Mouse (Mus musculus) embryo, embryonic 11.5 days (tissue): ENCODE data around the gene Msl2.

Source experiments
- DNase-seq: peaks from one replicate; pipeline ENCODE4 v3.0.0-alpha.2; 2012; ENCODE audit warnings: low read depth, low spot score

Gene Msl2

GRCm38 (mm10) chr9:101074332-101075021 lies 576 bp downstream of the Msl2 start:
- peak; percentile 51 for DNase-seq

DNA sequence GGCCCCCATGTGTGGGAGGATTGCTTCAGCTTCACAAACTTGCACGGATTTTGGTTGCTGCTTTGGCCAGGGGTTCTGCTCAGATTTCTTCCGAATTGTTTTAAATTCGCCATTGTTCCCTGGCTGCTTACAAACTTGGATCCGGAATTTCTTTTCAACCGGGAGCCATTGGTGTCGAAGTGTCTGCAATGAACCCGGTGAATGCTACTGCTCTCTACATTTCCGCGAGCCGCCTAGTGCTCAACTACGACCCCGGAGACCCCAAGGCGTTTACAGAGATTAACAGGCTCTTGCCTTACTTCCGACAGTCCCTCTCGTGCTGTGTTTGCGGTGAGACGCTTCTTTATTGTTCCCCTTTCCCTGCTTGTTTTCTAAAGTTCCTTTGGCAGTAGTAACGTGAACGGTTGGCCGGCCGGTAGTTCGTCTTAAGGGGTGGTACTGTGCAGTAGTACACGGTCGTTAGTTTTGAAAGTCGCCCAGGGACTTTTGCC lies 1.2 kb downstream of the Msl2 start:
- no peak for DNase-seq

DNA sequence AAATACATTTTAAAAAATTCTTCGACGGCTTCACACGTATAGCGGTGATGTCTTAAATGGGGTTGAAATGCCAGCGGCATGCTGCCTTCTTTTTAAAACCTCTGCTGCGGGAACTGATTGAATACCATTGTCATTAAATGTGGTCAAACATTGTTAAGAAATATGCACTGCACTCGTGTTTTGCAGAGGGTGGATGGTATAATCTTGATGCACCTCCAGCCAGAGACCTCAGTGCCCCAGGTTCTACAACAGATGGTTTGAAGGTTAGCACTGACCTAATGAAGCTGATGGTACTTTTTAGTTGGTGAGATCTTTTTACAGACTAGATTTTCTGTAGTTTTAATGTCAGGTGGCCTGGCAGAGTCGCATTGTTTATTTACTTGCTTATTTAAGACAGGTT lies 1.8 kb downstream of the Msl2 start:
- DNase-seq = no peak

DNA sequence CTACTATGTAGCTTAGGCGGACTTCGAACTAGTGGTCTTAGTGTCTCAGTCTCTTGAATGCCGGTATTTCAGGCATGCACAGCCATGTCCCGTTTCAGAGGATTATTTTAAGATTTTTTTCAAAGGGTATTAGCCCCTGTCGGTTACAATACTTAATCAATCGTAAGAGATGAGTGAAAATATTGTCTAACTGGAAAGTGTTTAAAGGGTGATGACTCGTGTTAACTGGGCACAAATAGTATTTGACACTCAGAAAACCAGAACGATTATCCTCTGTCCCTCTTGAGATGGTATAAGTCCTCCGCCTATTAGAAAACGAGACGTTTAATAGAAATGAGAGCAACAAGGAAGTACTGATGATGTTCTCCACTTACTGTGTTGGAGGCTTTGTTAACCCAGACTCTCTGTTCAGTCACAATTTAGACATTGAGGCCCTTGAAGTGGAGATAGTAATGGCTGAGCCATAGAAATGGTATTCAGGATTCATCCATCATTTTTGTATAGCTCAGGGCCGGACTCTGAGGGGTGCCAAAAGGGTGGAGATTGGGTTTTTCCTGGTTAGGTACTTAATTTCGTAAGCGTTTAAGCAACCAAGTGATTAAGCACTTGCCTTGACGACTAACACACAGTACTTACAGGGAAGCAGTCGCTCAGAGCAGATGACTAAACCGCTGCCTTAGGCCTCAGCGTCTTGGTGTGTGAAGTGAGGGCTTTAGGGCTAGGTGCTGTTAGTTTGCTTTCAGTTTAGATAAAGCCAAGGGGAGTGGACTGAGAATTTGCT lies 2.4 kb downstream of the Msl2 start:
- DNase-seq = no peak

DNA sequence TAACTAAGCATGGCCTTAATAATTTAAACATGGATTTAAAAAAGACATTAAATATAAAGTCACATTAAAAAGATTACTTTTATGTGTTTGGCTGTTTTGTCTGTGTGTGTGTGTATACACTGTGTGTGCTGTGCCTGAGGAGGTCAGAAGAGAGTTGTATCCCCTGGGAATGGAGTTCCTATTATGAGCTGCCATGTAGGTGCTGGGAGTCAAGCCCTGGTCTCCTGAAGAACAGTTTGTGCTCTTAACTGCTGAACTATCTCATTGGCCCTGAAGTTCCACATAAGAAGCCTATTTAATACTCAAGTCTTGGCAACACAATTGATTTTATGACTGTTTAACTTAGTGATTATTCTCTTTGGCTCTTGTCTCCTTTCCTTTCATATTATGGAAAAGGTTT lies 3.6 kb downstream of the Msl2 start:
- no peak for DNase-seq

- no peak for DNase-seq
Measured at GRCm38 (mm10) chr9:101078579-101078978, 4.7 kb downstream of the Msl2 start.

DNA sequence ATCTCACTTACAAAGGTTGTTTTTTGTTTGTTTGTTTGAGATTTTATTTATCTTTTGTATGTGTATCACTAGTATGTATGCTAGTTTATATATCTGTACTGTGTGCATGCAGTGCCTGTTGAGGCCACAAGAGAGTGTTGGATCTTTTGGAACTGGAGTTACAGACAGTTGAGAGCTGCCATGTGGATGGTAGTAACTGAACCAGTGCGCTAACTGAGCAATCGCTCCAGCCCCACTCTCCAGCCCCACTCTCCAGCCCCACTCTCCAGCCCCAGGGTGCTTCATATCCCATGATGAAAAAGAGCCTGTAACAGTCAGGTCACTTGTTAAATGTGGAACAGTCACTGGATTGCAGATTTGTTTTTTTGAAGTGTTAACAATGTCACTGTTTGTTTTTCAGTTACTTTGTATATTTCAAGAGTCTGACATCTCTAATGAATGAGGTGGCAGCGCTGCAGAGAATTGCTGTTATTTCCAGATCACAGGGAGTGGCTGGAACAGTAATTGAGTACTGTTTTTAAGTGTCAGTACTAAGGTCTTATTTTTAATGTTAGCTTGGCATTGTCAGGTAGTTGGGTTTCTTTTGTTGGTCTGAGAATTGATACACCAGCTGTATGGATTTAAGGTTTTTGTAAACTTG lies 6.3 kb downstream of the Msl2 start:
- no peak for DNase-seq

GRCm38 (mm10) chr9:101083728-101084127 lies 9.8 kb downstream of the Msl2 start:
- DNase-seq = no peak

GRCm38 (mm10) chr9:101095425-101095824 lies 21.5 kb downstream of the Msl2 start:
- DNase-seq = no peak

DNA sequence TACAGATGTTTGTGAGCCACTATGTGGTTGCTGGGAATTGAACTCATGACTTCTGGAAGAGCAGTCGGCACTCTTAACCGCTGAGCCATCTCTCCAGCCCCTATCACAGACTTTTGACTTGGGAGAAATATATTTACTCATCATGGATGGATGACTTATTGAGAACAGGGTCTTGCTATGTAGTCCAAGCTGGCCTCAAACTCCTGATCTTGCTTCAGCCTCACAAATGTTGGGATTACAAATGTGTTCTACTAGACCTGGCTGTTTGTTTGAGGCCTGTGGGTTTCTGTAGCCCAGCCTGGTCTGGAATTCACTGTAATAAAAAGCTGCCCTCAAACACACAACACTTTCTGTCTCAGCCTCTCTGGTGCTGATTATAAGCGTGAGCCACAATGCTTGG lies 22.6 kb downstream of the Msl2 start:
- DNase-seq = no peak

- DNase-seq = no peak
Measured at GRCm38 (mm10) chr9:101097542-101097941, 23.6 kb downstream of the Msl2 start.

DNA sequence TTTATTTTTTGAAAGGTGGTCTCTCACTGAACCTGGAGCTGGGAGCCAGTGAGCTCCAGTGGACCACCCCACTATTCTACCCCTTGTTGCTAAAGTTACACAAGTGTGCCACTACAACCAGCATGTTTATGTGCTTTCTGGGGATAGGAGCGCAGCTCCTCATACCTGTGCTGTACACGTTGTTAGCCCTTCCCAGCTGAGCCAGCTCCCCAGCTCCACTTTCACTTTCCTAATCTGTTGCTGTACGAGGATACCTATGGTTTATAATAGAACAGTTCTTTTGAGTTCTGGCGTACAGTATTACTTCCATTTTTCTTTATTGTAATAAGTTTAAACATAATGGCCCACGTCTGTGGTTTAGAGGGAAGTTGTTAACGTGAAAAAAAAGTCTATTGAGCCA lies 25.5 kb downstream of the Msl2 start:
- no peak for DNase-seq

DNA sequence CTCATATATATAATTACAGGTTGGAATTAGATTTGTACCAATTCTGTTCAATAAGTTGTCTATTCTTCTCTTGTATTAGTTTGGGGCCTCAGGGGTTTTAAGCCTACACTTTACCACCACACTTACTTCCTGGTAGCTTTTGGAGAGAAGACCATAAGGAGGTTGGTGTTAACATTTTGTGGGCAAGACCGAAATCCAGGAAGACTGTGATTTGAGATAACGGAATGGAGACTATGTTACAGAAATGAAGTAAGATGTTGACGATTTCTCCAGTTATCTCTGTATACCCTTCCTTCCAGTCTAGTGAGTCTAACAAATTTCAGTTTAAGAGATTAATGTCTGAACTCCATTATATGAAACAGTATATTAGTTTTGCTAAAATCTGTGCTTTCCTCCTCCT lies 26.3 kb downstream of the Msl2 start:
- no peak for DNase-seq

DNA sequence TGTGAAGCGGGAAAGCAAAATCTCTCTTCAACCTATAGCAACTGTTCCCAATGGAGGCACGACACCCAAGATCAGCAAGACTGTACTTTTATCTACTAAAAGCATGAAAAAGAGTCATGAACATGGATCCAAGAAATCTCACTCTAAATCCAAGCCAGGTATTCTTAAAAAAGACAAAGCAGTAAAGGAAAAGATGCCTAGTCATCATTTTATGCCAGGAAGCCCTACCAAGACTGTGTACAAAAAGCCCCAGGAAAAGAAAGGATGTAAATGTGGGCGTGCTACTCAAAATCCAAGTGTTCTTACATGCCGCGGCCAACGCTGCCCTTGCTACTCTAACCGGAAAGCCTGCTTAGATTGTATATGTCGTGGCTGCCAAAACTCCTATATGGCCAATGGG lies 27.6 kb downstream of the Msl2 start:
- no peak for DNase-seq

- DNase-seq = no peak
Measured at GRCm38 (mm10) chr9:101102288-101102687, 28.4 kb downstream of the Msl2 start.

- DNase-seq = no peak
Measured at GRCm38 (mm10) chr9:101104931-101105330, 31.0 kb downstream of the Msl2 start.

DNA sequence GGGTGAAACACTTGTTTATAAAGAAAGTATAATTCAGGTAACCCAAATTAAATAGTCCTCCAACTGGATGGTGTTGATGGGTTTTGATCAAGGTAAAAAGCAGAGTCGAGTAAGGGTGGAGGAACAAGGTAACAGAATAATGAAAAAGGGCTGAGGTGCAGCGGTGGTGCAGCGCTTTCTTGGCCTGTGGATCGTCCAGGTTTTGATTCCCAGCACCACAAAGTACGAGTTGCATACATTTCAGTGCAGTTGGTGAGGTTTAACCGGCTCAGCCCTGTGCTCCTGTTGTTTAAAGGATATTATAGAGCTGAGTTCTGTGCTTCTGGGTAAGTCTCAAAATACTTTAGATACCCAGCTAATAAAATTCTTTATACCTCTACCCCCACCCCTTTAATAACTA lies 31.8 kb downstream of the Msl2 start:
- no peak for DNase-seq

DNA sequence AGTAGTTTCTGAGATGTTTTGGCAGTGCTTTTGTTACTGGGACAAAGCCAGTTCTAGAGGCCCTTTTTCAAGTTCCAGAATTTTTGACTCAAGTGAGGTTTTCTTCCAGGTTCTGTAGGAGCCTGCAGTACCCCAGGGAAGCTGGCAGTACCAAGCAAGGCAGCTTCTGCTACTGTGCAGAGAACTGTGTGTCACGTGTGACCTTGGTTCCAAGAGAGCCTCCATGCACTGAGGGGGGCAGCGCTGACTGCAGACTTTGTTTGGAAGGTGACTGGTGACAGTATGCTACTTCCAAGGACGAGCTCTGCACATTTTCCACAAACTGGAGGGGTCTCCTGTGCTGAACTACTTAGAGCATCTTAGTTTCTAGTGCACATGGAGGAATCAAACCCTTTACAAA lies 33.5 kb downstream of the Msl2 start:
- no peak for DNase-seq

DNA sequence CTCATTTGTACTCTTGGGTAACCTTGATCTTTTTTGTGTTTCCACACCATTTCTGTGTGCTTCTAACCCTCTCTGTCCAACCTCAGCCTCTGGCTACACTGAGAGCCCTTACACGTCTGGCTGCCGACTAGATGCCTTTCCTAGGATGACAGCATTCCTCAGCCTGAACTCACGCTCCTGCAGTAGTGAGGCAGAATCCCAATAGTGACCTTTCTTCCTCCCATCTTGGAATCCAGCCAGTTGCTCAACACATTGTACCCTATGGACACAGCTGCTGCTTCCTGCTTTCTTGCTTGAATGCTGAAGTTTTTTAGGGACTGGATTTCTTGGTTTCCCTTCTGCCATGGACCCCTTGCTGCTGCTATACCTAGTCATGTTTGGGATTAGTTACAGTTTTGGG lies 36.1 kb downstream of the Msl2 start:
- DNase-seq = peak; percentile 11

DNA sequence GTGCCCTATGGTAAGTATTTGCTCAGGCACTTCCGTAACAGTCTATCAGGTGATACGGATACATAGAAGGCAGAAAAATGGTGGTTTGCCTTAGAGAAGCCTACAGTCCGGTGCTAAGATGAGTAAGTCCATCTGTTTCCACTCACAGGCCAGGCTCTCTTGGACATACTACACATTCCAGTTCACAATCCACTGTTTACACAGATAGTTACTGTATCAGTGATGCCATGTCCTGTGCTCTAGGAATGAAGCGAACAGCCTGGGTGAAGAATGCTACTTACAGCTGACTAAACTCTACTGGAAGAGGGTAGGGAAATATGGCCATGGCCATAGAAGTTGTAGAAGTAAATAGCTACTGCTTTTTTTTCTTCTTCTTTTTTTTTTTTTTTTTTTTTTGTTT lies 39.4 kb downstream of the Msl2 start:
- no peak for DNase-seq

GRCm38 (mm10) chr9:101114182-101114884 lies 40.4 kb downstream of the Msl2 start:
- no peak for DNase-seq

DNA sequence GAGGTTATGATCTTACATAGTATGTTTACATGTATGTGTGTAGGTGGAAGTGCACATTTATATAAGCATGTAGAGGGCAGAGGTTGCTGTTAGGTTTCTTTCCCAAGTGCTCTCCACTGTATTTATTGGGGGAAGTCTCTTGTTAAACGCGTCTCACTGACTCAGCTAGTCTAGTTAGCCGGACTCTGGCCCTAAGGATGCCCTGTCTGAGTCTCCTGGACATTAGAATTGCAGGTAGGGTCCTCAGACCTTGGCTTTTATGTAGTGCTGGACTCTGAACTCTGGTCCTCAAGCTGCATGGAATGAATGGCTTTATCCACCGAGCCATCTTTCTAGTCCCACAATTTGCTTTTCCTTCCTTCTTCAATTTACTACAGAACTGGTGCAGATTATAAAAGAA lies 69.7 kb downstream of the Msl2 start:
- DNase-seq = no peak
